Mouse (Mus musculus): Measurements from ENCODE around the gene Prrc2a. TPM values are rescaled to one million over a fixed set of nuclear protein-coding genes. Genes with fewer than 3 reads are reported as not detected.
"Not testable (repeated sequence)": the region's sequence is repeated elsewhere in the genome, so short reads cannot be mapped to it uniquely, and the experiment has no call there.

The Prrc2a gene
- polyA plus RNA-seq, 1 experiment from 2014 or later = 166 TPM

GRCm38 (mm10) chr17:35127017-35127416 is 37.7 kb downstream of the Prrc2a start:
- no peaks in the 10 kb centered on the region for H3K27me3 ChIP-seq (ENCODE audit: insufficient read depth, low read length)
- peak overlapping the region; percentile 60 for H3K4me3 ChIP-seq (ENCODE audit: low read length)
- peaks cover 36% of the 10 kb centered on the region for H3K4me1 ChIP-seq (ENCODE audit: insufficient read depth, low read length)
- ATAC-seq (ENCODE audit: low FRiP score, low TSS enrichment) = no peak
- peak overlapping the region; percentile 70 for H3K4me2 ChIP-seq (replicated peaks; ENCODE audit: low read depth, low read length)
- peak overlapping the region; percentile 78; the same call in 1 of the 2 replicates for H3K27ac ChIP-seq (ENCODE audit: low read length)
- H3K36me3 ChIP-seq (ENCODE audit: insufficient read depth, low read length) = peaks cover 12% of the 10 kb centered on the region; the same call in 1 of the 2 replicates
- 54% methylated on average over 13 of the region's 13 CpGs for WGBS
- H3K9me3 ChIP-seq (ENCODE audit: low read length) = no peaks in the 10 kb centered on the region
- H3K9ac ChIP-seq (replicated peaks; ENCODE audit: low read length) = peak overlapping the region; percentile 76

GRCm38 (mm10) chr17:35126206-35126611 is 38.5 kb downstream of the Prrc2a start, which contains the start of gene D17H6S53E:
Gene D17H6S53E, plus strand, starts transcription at chr17:35126373.
- Histone ChIP-seq H3K27ac (ENCODE audit: low read length) (peak within 1 kb of the TSS; percentile 78), H3K4me2 (replicated peaks; ENCODE audit: low read depth, low read length) (peak within 1 kb of the TSS; percentile 70), H3K4me1 (ENCODE audit: insufficient read depth, low read length) (peaks cover 36% of the 10 kb centered on the region), H3K9ac (replicated peaks; ENCODE audit: low read length) (peak within 1 kb of the TSS; percentile 76), H3K9me3 (ENCODE audit: low read length) (no peaks in the 10 kb centered on the region), H3K36me3 (ENCODE audit: insufficient read depth, low read length) (peaks cover 12% of the 10 kb centered on the region; the same call in 1 of the 2 replicates), H3K27me3 (ENCODE audit: insufficient read depth, low read length) (no peaks in the 10 kb centered on the region), H3K4me3 (ENCODE audit: low read length) (peak within 1 kb of the TSS; percentile 60)
- WGBS = under 1% methylated on average over 36 of the region's 36 CpGs
- peak; percentile 60 for ATAC-seq (ENCODE audit: low FRiP score, low TSS enrichment)

- Histone ChIP-seq H3K27me3 (ENCODE audit: insufficient read depth, low read length) (no peaks in the 10 kb centered on the region), H3K27ac (ENCODE audit: low read length) (peak overlapping the region; percentile 78), H3K9me3 (ENCODE audit: low read length) (no peaks in the 10 kb centered on the region), H3K4me2 (replicated peaks; ENCODE audit: low read depth, low read length) (peak overlapping the region; percentile 70), H3K4me1 (ENCODE audit: insufficient read depth, low read length) (peaks cover 37% of the 10 kb centered on the region), H3K4me3 (ENCODE audit: low read length) (peak overlapping the region; percentile 60), H3K36me3 (ENCODE audit: insufficient read depth, low read length) (peaks cover 12% of the 10 kb centered on the region; the same call in 1 of the 2 replicates), H3K9ac (replicated peaks; ENCODE audit: low read length) (peak overlapping the region; percentile 76)
- 34% methylated on average over 6 of the region's 6 CpGs for WGBS
- ATAC-seq (ENCODE audit: low FRiP score, low TSS enrichment) = no peak
Observed at GRCm38 (mm10) chr17:35125578-35125977, 39.1 kb downstream of the Prrc2a start.

- H3K36me3 ChIP-seq (ENCODE audit: insufficient read depth, low read length) = peaks cover 12% of the 10 kb centered on the region; the same call in 1 of the 2 replicates
- no peak for ATAC-seq (ENCODE audit: low FRiP score, low TSS enrichment)
- no peaks in the 10 kb centered on the region for H3K9me3 ChIP-seq (ENCODE audit: low read length)
- H3K4me2 ChIP-seq (replicated peaks; ENCODE audit: low read depth, low read length) = peak overlapping the region; percentile 70; the same call in 1 of the 2 replicates
- peak overlapping the region; percentile 76; the same call in 1 of the 2 replicates for H3K9ac ChIP-seq (replicated peaks; ENCODE audit: low read length)
- H3K27ac ChIP-seq (ENCODE audit: low read length) = no peak overlapping the region
- H3K4me3 ChIP-seq (ENCODE audit: low read length) = no peak overlapping the region
- no peaks in the 10 kb centered on the region for H3K27me3 ChIP-seq (ENCODE audit: insufficient read depth, low read length)
- peaks cover 42% of the 10 kb centered on the region for H3K4me1 ChIP-seq (ENCODE audit: insufficient read depth, low read length)
- WGBS = 87% methylated on average over 1 of the region's 1 CpGs
Observed at GRCm38 (mm10) chr17:35125081-35125480, 39.6 kb downstream of the Prrc2a start.

GRCm38 (mm10) chr17:35124261-35124896 is 40.3 kb downstream of the Prrc2a start:
- WGBS = 92% methylated on average over 12 of the region's 12 CpGs
- not testable (repeated sequence) for ATAC-seq (ENCODE audit: low FRiP score, low TSS enrichment); H3K9ac ChIP-seq (replicated peaks; ENCODE audit: low read length); H3K4me2 ChIP-seq (replicated peaks; ENCODE audit: low read depth, low read length); H3K27ac ChIP-seq (ENCODE audit: low read length); H3K27me3 ChIP-seq (ENCODE audit: insufficient read depth, low read length); H3K9me3 ChIP-seq (ENCODE audit: low read length); H3K4me3 ChIP-seq (ENCODE audit: low read length)
- Histone ChIP-seq H3K36me3 (ENCODE audit: insufficient read depth, low read length) (peaks cover 17% of the 10 kb centered on the region; the same call in 1 of the 2 replicates), H3K4me1 (ENCODE audit: insufficient read depth, low read length) (peaks cover 48% of the 10 kb centered on the region)

GRCm38 (mm10) chr17:35123287-35123686 is 41.4 kb downstream of the Prrc2a start:
- H3K9me3 ChIP-seq (ENCODE audit: low read length); H3K9ac ChIP-seq (replicated peaks; ENCODE audit: low read length); H3K4me3 ChIP-seq (ENCODE audit: low read length); ATAC-seq (ENCODE audit: low FRiP score, low TSS enrichment); H3K27ac ChIP-seq (ENCODE audit: low read length); H3K4me2 ChIP-seq (replicated peaks; ENCODE audit: low read depth, low read length); H3K27me3 ChIP-seq (ENCODE audit: insufficient read depth, low read length): not testable (repeated sequence)
- WGBS = 88% methylated on average over 9 of the region's 9 CpGs
- peaks cover 25% of the 10 kb centered on the region for H3K36me3 ChIP-seq (ENCODE audit: insufficient read depth, low read length)
- H3K4me1 ChIP-seq (ENCODE audit: insufficient read depth, low read length) = peaks cover 40% of the 10 kb centered on the region

GRCm38 (mm10) chr17:35121871-35122303 is 42.8 kb downstream of the Prrc2a start, which contains the start of gene Csnk2b:
Gene Csnk2b, minus strand, starts transcription at chr17:35122053.
- no peak; the same call in 1 of the 2 replicates for ATAC-seq (ENCODE audit: low FRiP score, low TSS enrichment)

GRCm38 (mm10) chr17:35121143-35121799 is 43.4 kb downstream of the Prrc2a start, which contains the start of gene Gpank1:
Gene Gpank1, plus strand, starts transcription at chr17:35121455.
- WGBS = under 1% methylated on average over 50 of the region's 50 CpGs
- Histone ChIP-seq H3K27ac (ENCODE audit: low read length) (peak within 1 kb of the TSS; percentile 85), H3K36me3 (ENCODE audit: insufficient read depth, low read length) (peaks cover 39% of the 10 kb centered on the region), H3K9me3 (ENCODE audit: low read length) (no peaks in the 10 kb centered on the region), H3K4me3 (ENCODE audit: low read length) (peak within 1 kb of the TSS; percentile 96), H3K9ac (replicated peaks; ENCODE audit: low read length) (peak within 1 kb of the TSS; percentile 97), H3K4me2 (replicated peaks; ENCODE audit: low read depth, low read length) (peak within 1 kb of the TSS; percentile 90), H3K27me3 (ENCODE audit: insufficient read depth, low read length) (no peaks in the 10 kb centered on the region), H3K4me1 (ENCODE audit: insufficient read depth, low read length) (peaks cover 26% of the 10 kb centered on the region)
- ATAC-seq (ENCODE audit: low FRiP score, low TSS enrichment) = peak; percentile 97

More at GRCm38 (mm10) chr17:35121871-35122303, 42.8 kb downstream of the Prrc2a start, which contains the start of gene Csnk2b:
- H3K9ac ChIP-seq (replicated peaks; ENCODE audit: low read length) = peak within 1 kb of the TSS; percentile 97
- peak within 1 kb of the TSS; percentile 90 for H3K4me2 ChIP-seq (replicated peaks; ENCODE audit: low read depth, low read length)
- no peaks in the 10 kb centered on the region for H3K9me3 ChIP-seq (ENCODE audit: low read length)
- peaks cover 30% of the 10 kb centered on the region for H3K4me1 ChIP-seq (ENCODE audit: insufficient read depth, low read length)
- H3K27me3 ChIP-seq (ENCODE audit: insufficient read depth, low read length) = no peaks in the 10 kb centered on the region
- peaks cover 35% of the 10 kb centered on the region for H3K36me3 ChIP-seq (ENCODE audit: insufficient read depth, low read length)
- H3K4me3 ChIP-seq (ENCODE audit: low read length) = peak within 1 kb of the TSS; percentile 96
- 0% methylated on average over 19 of the region's 19 CpGs for WGBS
- H3K27ac ChIP-seq (ENCODE audit: low read length) = peak within 1 kb of the TSS; percentile 85

GRCm38 (mm10) chr17:35120745-35121142 is 44.0 kb downstream of the Prrc2a start:
- Histone ChIP-seq H3K36me3 (ENCODE audit: insufficient read depth, low read length) (peaks cover 44% of the 10 kb centered on the region), H3K9ac (replicated peaks; ENCODE audit: low read length) (peak overlapping the region; percentile 97), H3K4me2 (replicated peaks; ENCODE audit: low read depth, low read length) (peak overlapping the region; percentile 90), H3K9me3 (ENCODE audit: low read length) (no peaks in the 10 kb centered on the region), H3K4me3 (ENCODE audit: low read length) (peak overlapping the region; percentile 96), H3K4me1 (ENCODE audit: insufficient read depth, low read length) (peaks cover 24% of the 10 kb centered on the region), H3K27me3 (ENCODE audit: insufficient read depth, low read length) (no peaks in the 10 kb centered on the region), H3K27ac (ENCODE audit: low read length) (peak overlapping the region; percentile 81)
- WGBS = under 1% methylated on average over 33 of the region's 33 CpGs
- peak; percentile 16 for ATAC-seq (ENCODE audit: low FRiP score, low TSS enrichment)

Data from kidney, embryonic 16.5 days (tissue).